Mouse (Mus musculus) neural tube, postnatal 0 days (tissue): ENCODE data around the gene Ndufs4. TPM values are rescaled to one million over a fixed set of nuclear protein-coding genes. Genes with fewer than 3 reads are reported as not detected.

Experiments used
- polyA plus RNA-seq: library from polyadenylated mRNA; unstranded; fragments of >200 nt; fragmentation: Nextera tagmentation; extraction: Ambion mirVana; gene quantifications from 2 replicates; pipeline ENCODE4 v1.2.1, GENCODE M21; 2015

The Ndufs4 gene
- 424 and 449 TPM in 2 replicates for polyA plus RNA-seq

GRCm38 (mm10) chr13:114388211-114388965 lies at the start of gene Ndufs4:
Gene Ndufs4 (minus strand): TSS chr13:114388258.

Other genes starting within 250 kb of the Ndufs4 start
- 9.1 and 9.6 TPM in 2 replicates for gene Fst, start 70.7 kb upstream of the Ndufs4 start, polyA plus RNA-seq